Comparison of ENCODE assay signal across 8 mouse cellular contexts in genomic region chr4:132842281-132842906, GRCm38 (mm10). TPM values are rescaled to one million over a fixed set of nuclear protein-coding genes. Genes with fewer than 3 reads are reported as not detected.
A peak's percentile ranks its signal among the peaks of the same experiment; 100 is the strongest.
DNase-seq lines count a peak whose midpoint lies in the region; ATAC-seq and TF ChIP-seq lines count a peak whose summit lies in the region.

No protein-coding gene starts in this region.

- peak overlapping the region; percentile 69 for H3K4me3 ChIP-seq in left cerebral cortex, adult 2 months
- H3K4me3 ChIP-seq in forebrain, embryonic 10.5 days: peak overlapping the region; percentile 97
- peak overlapping the region; percentile 83 for H3K4me3 ChIP-seq in hindbrain, embryonic 12.5 days
- peak overlapping the region; percentile 90 for H3K4me3 ChIP-seq in limb, embryonic 12.5 days (replicated peaks)
- H3K4me3 ChIP-seq in midbrain, embryonic 16.5 days (ENCODE audit: low read depth, low read length): peak overlapping the region; percentile 72
- peak overlapping the region; percentile 93 for H3K4me3 ChIP-seq in stomach, embryonic 14.5 days (ENCODE audit: low read depth, low read length)

- H3K9ac ChIP-seq in hindbrain, embryonic 12.5 days: peak overlapping the region; percentile 93
- H3K9ac ChIP-seq in limb, embryonic 12.5 days (replicated peaks): peak overlapping the region; percentile 93
- peak overlapping the region; percentile 88 for H3K9ac ChIP-seq in midbrain, embryonic 16.5 days (ENCODE audit: low read depth, low read length)
- H3K9ac ChIP-seq in stomach, embryonic 14.5 days (replicated peaks; ENCODE audit: low read depth, low read length): peak overlapping the region; percentile 89

- ATAC-seq in hindbrain, embryonic 12.5 days (ENCODE audit: low FRiP score): peak; percentile 62
- ATAC-seq in limb, embryonic 12.5 days (ENCODE audit: insufficient number of reproducible peaks, insufficient read depth, low FRiP score, low TSS enrichment, low read depth): peak; percentile 73
- peak; percentile 61 for ATAC-seq in midbrain, embryonic 16.5 days
- ATAC-seq in stomach, embryonic 14.5 days (ENCODE audit: insufficient number of reproducible peaks, insufficient read depth, low FRiP score, low read depth): no peak

- peak; percentile 18 to 29 for DNase-seq in left cerebral cortex, adult 2 months (ENCODE audit: extremely low spot score in 1 of 2, low spot score in 2 of 2)
- DNase-seq in left cerebral cortex, adult 11 months (ENCODE audit: low spot score): no peak
- peak; percentile 29 for DNase-seq in c-Kit-positive CD71-positive TER-119-negative erythroid progenitor cells, embryonic 14.5 days (ENCODE audit: low read depth)
- DNase-seq in forebrain, embryonic 10.5 days (ENCODE audit: extremely low spot score, low spot score): peak; percentile 48

- no peaks in the 10 kb centered on the region for H3K27me3 ChIP-seq in forebrain, embryonic 10.5 days (ENCODE audit: poor library complexity, severe bottlenecking)
- no peaks in the 10 kb centered on the region for H3K27me3 ChIP-seq in hindbrain, embryonic 12.5 days
- no peaks in the 10 kb centered on the region for H3K27me3 ChIP-seq in limb, embryonic 12.5 days
- H3K27me3 ChIP-seq in midbrain, embryonic 16.5 days (ENCODE audit: control insufficient read depth, insufficient read depth, low read depth, low read length): no peaks in the 10 kb centered on the region
- no peaks in the 10 kb centered on the region for H3K27me3 ChIP-seq in stomach, embryonic 14.5 days (ENCODE audit: control insufficient read depth, insufficient read depth, low read length)

- no peak for TF ChIP-seq CTCF in left cerebral cortex, adult 2 months (IDR thresholded peaks at IDR 0.05)

- H3K4me1 ChIP-seq in forebrain, embryonic 10.5 days: peaks cover 26% of the 10 kb centered on the region
- peaks cover 17% of the 10 kb centered on the region for H3K4me1 ChIP-seq in hindbrain, embryonic 12.5 days
- peaks cover 16% of the 10 kb centered on the region for H3K4me1 ChIP-seq in limb, embryonic 12.5 days (replicated peaks)
- H3K4me1 ChIP-seq in midbrain, embryonic 16.5 days (ENCODE audit: control insufficient read depth, insufficient read depth, low read length): peaks cover 11% of the 10 kb centered on the region
- peaks cover 6% of the 10 kb centered on the region; the same call in 1 of the 2 replicates for H3K4me1 ChIP-seq in stomach, embryonic 14.5 days (ENCODE audit: control insufficient read depth, insufficient read depth, low read length)

- H3K9me3 ChIP-seq in forebrain, embryonic 10.5 days: no peaks in the 10 kb centered on the region
- H3K9me3 ChIP-seq in hindbrain, embryonic 12.5 days (replicated peaks): no peaks in the 10 kb centered on the region
- H3K9me3 ChIP-seq in limb, embryonic 12.5 days: no peaks in the 10 kb centered on the region
- H3K9me3 ChIP-seq in midbrain, embryonic 16.5 days (replicated peaks; ENCODE audit: control insufficient read depth, low read length, poor library complexity, severe bottlenecking): no peaks in the 10 kb centered on the region
- no peaks in the 10 kb centered on the region for H3K9me3 ChIP-seq in stomach, embryonic 14.5 days (ENCODE audit: control insufficient read depth, low read depth, low read length)

- intact Hi-C loops in left cerebral cortex, adult 2 months (cut with DNase I): loop anchor here (5.0 kb wide), 2 partner anchors 75 to 80 kb away; partner anchors contain the start of genes Fam76a and Rpa2

- H3K4me2 ChIP-seq in hindbrain, embryonic 12.5 days (replicated peaks): peak overlapping the region; percentile 75
- H3K4me2 ChIP-seq in limb, embryonic 12.5 days: peak overlapping the region; percentile 69
- peak overlapping the region; percentile 75 for H3K4me2 ChIP-seq in midbrain, embryonic 16.5 days (ENCODE audit: low read length)
- H3K4me2 ChIP-seq in stomach, embryonic 14.5 days (replicated peaks; ENCODE audit: low read depth, low read length): peak overlapping the region; percentile 71

- peak overlapping the region; percentile 94 for H3K27ac ChIP-seq in left cerebral cortex, adult 2 months
- H3K27ac ChIP-seq in forebrain, embryonic 10.5 days: peak overlapping the region; percentile 95
- peak overlapping the region; percentile 69 for H3K27ac ChIP-seq in hindbrain, embryonic 12.5 days
- peak overlapping the region; percentile 80 for H3K27ac ChIP-seq in limb, embryonic 12.5 days
- H3K27ac ChIP-seq in midbrain, embryonic 16.5 days (ENCODE audit: low read length): peak overlapping the region; percentile 78
- H3K27ac ChIP-seq in stomach, embryonic 14.5 days (ENCODE audit: low read length): peak overlapping the region; percentile 75; the same call in 1 of the 2 replicates

- peaks cover 38% of the 10 kb centered on the region for H3K36me3 ChIP-seq in forebrain, embryonic 10.5 days (replicated peaks)
- H3K36me3 ChIP-seq in hindbrain, embryonic 12.5 days: peaks cover 32% of the 10 kb centered on the region
- H3K36me3 ChIP-seq in limb, embryonic 12.5 days: peaks cover 32% of the 10 kb centered on the region
- peaks cover 12% of the 10 kb centered on the region for H3K36me3 ChIP-seq in midbrain, embryonic 16.5 days (ENCODE audit: control insufficient read depth, insufficient read depth, low read length)
- peaks cover 29% of the 10 kb centered on the region for H3K36me3 ChIP-seq in stomach, embryonic 14.5 days (ENCODE audit: control insufficient read depth, insufficient read depth, low read length)

- WGBS in forebrain, embryonic 10.5 days: under 1% methylated on average over 30 of the region's 30 CpGs
- WGBS in hindbrain, embryonic 12.5 days: under 1% methylated on average over 30 of the region's 30 CpGs
- WGBS in limb, embryonic 12.5 days: under 1% methylated on average over 30 of the region's 30 CpGs
- WGBS in midbrain, embryonic 16.5 days: under 1% methylated on average over 30 of the region's 30 CpGs
- WGBS in stomach, embryonic 14.5 days: under 1% methylated on average over 30 of the region's 30 CpGs

RNA-seq across cellular contexts. Expression of gene Ppp1r8, which starts 0.6 kb away (rescaled TPM):
- 10 to 100 TPM; 41.2 to 41.8 TPM for total RNA-seq in left cerebral cortex, adult 2 months (2021)
- polyA plus RNA-seq in forebrain, embryonic 10.5 days (2016; fragmentation: Nextera tagmentation; extraction: Ambion mirVana): 85.0 and 88.9 TPM in 2 replicates
- 51.6 and 52.0 TPM in 2 replicates for polyA plus RNA-seq in hindbrain, embryonic 12.5 days (2016; fragmentation: Nextera tagmentation; extraction: Ambion mirVana)
- 62.1 and 68.5 TPM in 2 replicates for polyA plus RNA-seq in limb, embryonic 12.5 days (2016; fragmentation: Nextera tagmentation; extraction: Ambion mirVana)
- polyA plus RNA-seq in midbrain, embryonic 16.5 days (2015; fragmentation: Nextera tagmentation; extraction: Ambion mirVana): 58.2 and 58.5 TPM in 2 replicates
- polyA plus RNA-seq in stomach, embryonic 14.5 days (2014; fragmentation: Nextera tagmentation; extraction: Ambion mirVana): 55.9 and 57.9 TPM in 2 replicates

RNA-seq across cellular contexts. Expression of gene Stx12, which starts 41.9 kb away (rescaled TPM):
- total RNA-seq in left cerebral cortex, adult 2 months (2021): 100 to 1,000 TPM; 101 to 110 TPM
- 52.8 and 53.9 TPM in 2 replicates for polyA plus RNA-seq in forebrain, embryonic 10.5 days (2016; fragmentation: Nextera tagmentation; extraction: Ambion mirVana)
- 100 and 104 TPM in 2 replicates for polyA plus RNA-seq in hindbrain, embryonic 12.5 days (2016; fragmentation: Nextera tagmentation; extraction: Ambion mirVana)
- 61.1 and 62.8 TPM in 2 replicates for polyA plus RNA-seq in limb, embryonic 12.5 days (2016; fragmentation: Nextera tagmentation; extraction: Ambion mirVana)
- 174 and 177 TPM in 2 replicates for polyA plus RNA-seq in midbrain, embryonic 16.5 days (2015; fragmentation: Nextera tagmentation; extraction: Ambion mirVana)
- polyA plus RNA-seq in stomach, embryonic 14.5 days (2014; fragmentation: Nextera tagmentation; extraction: Ambion mirVana): 63.2 and 66.0 TPM in 2 replicates

RNA-seq across cellular contexts. Expression of gene Themis2, which starts 46.2 kb away (rescaled TPM):
- under 1 TPM; 0.86 to 0.94 TPM for total RNA-seq in left cerebral cortex, adult 2 months (2021)
- polyA plus RNA-seq in forebrain, embryonic 10.5 days (2016; fragmentation: Nextera tagmentation; extraction: Ambion mirVana): 0.89 and 0.93 TPM in 2 replicates
- 0.63 and 1.0 TPM in 2 replicates for polyA plus RNA-seq in hindbrain, embryonic 12.5 days (2016; fragmentation: Nextera tagmentation; extraction: Ambion mirVana)
- 0.24 and 0.69 TPM in 2 replicates for polyA plus RNA-seq in limb, embryonic 12.5 days (2016; fragmentation: Nextera tagmentation; extraction: Ambion mirVana)
- polyA plus RNA-seq in midbrain, embryonic 16.5 days (2015; fragmentation: Nextera tagmentation; extraction: Ambion mirVana): 0.15 and 0.38 TPM in 2 replicates
- polyA plus RNA-seq in stomach, embryonic 14.5 days (2014; fragmentation: Nextera tagmentation; extraction: Ambion mirVana): 1.1 and 1.9 TPM in 2 replicates
